Mouse (Mus musculus): ENCODE data around the gene G3bp2. TPM values are rescaled to one million over a fixed set of nuclear protein-coding genes. Genes with fewer than 3 reads are reported as not detected.

Gene G3bp2
- polyA plus RNA-seq, 1 experiment from 2014 or later, result 333 TPM

DNA sequence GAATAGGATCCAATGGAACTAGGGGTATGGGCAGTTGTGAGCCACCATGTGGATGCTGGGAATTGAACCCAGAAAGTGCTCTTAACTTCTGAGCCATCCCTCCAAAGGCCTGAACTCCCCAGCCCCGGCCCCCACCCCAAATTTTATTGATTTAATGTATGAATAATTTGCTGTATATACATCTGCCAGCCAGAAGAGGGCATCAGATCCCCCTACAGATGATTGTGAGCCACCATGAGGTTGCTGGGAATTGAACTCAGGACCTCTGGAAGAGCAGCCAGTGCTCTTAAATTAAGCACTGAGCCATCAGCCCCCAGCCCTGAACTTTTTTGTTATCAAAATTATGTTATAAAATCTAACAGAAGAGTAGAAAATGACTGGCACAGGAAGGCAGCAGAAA is 7.2 kb downstream of the G3bp2 start:
- H3K36me3 ChIP-seq (ENCODE audit: control insufficient read depth, insufficient read depth, low read length), result no peaks in the 10 kb centered on the region
- H3K27me3 ChIP-seq (replicated peaks; ENCODE audit: control insufficient read depth, insufficient read depth, low read length), result no peaks in the 10 kb centered on the region
- ATAC-seq, result no peak
- H3K4me1 ChIP-seq (ENCODE audit: control insufficient read depth, insufficient read depth, low read depth, low read length), result peaks cover 15% of the 10 kb centered on the region
- no peak overlapping the region for H3K4me2 ChIP-seq (ENCODE audit: low read length)
- H3K4me3 ChIP-seq (ENCODE audit: low read length), result no peak overlapping the region
- no peak overlapping the region for H3K27ac ChIP-seq (ENCODE audit: low read depth, low read length)
- 93% methylated on average over 1 of the region's 1 CpGs for WGBS
- no peak overlapping the region for H3K9ac ChIP-seq (ENCODE audit: low read depth, low read length)
- no peaks in the 10 kb centered on the region for H3K9me3 ChIP-seq (ENCODE audit: control insufficient read depth, low read length)

DNA sequence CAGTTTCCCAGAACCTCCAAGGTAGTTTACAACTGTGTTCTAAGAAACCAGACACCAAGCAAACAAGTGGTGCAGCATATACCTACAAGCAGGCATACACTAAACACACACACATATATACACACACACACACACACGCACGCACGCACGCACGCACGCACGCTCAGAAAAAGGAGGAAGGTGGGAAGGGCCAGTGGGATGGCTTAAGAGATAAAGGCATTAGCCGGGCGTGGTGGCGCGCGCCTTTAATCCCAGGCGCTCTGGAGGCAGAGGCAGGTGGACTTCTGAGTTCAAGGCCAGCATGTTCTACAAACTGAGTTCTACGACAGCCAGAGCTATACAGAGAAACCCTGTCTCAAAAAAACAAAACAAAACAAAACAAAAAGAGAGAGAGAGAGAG is 9.5 kb downstream of the G3bp2 start:
- no peak overlapping the region for H3K4me3 ChIP-seq (ENCODE audit: low read length)
- H3K4me2 ChIP-seq (ENCODE audit: low read length), result no peak overlapping the region
- H3K27me3 ChIP-seq (replicated peaks; ENCODE audit: control insufficient read depth, insufficient read depth, low read length), result no peaks in the 10 kb centered on the region
- 91% methylated on average over 14 of the region's 14 CpGs for WGBS
- H3K4me1 ChIP-seq (ENCODE audit: control insufficient read depth, insufficient read depth, low read depth, low read length), result no peaks in the 10 kb centered on the region
- peaks cover 3% of the 10 kb centered on the region; the same call in 1 of the 2 replicates for H3K36me3 ChIP-seq (ENCODE audit: control insufficient read depth, insufficient read depth, low read length)
- H3K9ac ChIP-seq (ENCODE audit: low read depth, low read length), result no peak overlapping the region
- no peak for ATAC-seq
- no peak overlapping the region for H3K27ac ChIP-seq (ENCODE audit: low read depth, low read length)
- no peaks in the 10 kb centered on the region for H3K9me3 ChIP-seq (ENCODE audit: control insufficient read depth, low read length)

DNA sequence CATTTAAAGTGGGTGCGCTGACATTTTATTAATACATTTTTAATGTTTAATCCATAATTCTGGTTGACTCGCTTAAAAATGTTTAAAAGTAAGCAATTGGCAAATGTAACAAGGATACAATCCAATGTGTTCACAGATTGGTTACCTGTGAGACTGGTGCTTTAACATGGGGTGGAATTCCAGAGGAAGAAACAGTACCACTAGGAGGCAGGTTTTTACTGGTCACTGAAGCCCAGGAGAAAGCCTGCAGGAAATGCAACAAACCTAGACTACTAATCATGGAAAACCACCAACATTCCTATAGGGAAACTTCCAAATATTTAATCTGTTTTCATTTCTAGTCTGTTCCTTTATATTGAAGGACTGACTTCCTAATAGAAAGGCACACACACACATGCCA is 20.3 kb downstream of the G3bp2 start:
- no peak overlapping the region for H3K4me3 ChIP-seq (ENCODE audit: low read length)
- no peaks in the 10 kb centered on the region for H3K4me1 ChIP-seq (ENCODE audit: control insufficient read depth, insufficient read depth, low read depth, low read length)
- H3K27ac ChIP-seq (ENCODE audit: low read depth, low read length), result no peak overlapping the region
- no peaks in the 10 kb centered on the region for H3K27me3 ChIP-seq (replicated peaks; ENCODE audit: control insufficient read depth, insufficient read depth, low read length)
- H3K9me3 ChIP-seq (ENCODE audit: control insufficient read depth, low read length), result no peaks in the 10 kb centered on the region
- no peak for ATAC-seq
- no peak overlapping the region for H3K4me2 ChIP-seq (ENCODE audit: low read length)
- no peak overlapping the region for H3K9ac ChIP-seq (ENCODE audit: low read depth, low read length)
- 97% methylated on average over 2 of the region's 2 CpGs for WGBS
- H3K36me3 ChIP-seq (ENCODE audit: control insufficient read depth, insufficient read depth, low read length), result peaks cover 38% of the 10 kb centered on the region

DNA sequence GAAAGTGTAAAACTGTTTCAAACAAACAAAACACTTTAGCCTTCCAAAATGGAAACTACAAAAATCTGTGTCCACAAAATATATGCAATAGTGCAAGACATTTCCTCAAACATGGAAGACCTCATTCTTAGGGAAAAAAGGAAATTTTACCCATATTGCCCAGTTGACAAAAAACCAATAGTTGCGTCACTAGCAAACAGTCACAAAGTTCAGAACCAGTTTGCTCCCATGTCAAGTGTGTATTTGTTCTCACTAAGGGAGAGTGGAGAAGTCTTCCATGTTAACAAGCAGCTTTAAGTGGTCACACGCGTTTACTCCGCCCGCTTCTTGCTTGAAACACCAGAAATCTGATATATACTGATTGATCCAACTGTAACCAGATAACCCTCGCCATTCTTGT is 30.7 kb downstream of the G3bp2 start:
- H3K9me3 ChIP-seq (ENCODE audit: control insufficient read depth, low read length), result no peaks in the 10 kb centered on the region
- no peak for ATAC-seq
- 97% methylated on average over 6 of the region's 6 CpGs for WGBS
- H3K4me1 ChIP-seq (ENCODE audit: control insufficient read depth, insufficient read depth, low read depth, low read length), result no peaks in the 10 kb centered on the region
- H3K9ac ChIP-seq (ENCODE audit: low read depth, low read length), result no peak overlapping the region
- no peak overlapping the region for H3K4me3 ChIP-seq (ENCODE audit: low read length)
- no peaks in the 10 kb centered on the region for H3K27me3 ChIP-seq (replicated peaks; ENCODE audit: control insufficient read depth, insufficient read depth, low read length)
- H3K4me2 ChIP-seq (ENCODE audit: low read length), result no peak overlapping the region
- H3K27ac ChIP-seq (ENCODE audit: low read depth, low read length), result no peak overlapping the region
- peaks cover 47% of the 10 kb centered on the region for H3K36me3 ChIP-seq (ENCODE audit: control insufficient read depth, insufficient read depth, low read length)

DNA sequence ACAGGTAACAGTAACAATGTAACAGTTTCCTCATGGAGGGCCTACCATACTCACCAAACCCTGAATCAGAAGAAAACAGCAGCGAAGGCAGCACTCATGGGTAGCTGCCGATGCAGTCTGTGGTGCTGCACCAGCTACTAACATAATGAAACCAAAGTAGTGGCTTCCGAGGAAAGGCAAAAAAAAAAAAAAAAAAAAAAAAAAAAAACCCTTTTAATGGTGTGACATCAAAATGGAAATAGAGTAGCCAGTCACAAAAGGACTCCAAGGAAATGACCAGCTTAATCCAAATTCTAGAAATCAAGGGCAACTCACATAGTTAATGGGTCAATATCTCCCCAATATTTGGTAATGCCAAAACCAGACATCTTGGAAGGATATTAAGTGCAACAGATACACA is 33.1 kb downstream of the G3bp2 start:
- peaks cover 25% of the 10 kb centered on the region for H3K36me3 ChIP-seq (ENCODE audit: control insufficient read depth, insufficient read depth, low read length)
- no peaks in the 10 kb centered on the region for H3K27me3 ChIP-seq (replicated peaks; ENCODE audit: control insufficient read depth, insufficient read depth, low read length)
- WGBS, result 84% methylated on average over 3 of the region's 3 CpGs
- ATAC-seq, result no peak
- H3K27ac ChIP-seq (ENCODE audit: low read depth, low read length), result no peak overlapping the region
- H3K9ac ChIP-seq (ENCODE audit: low read depth, low read length), result no peak overlapping the region
- no peaks in the 10 kb centered on the region for H3K9me3 ChIP-seq (ENCODE audit: control insufficient read depth, low read length)
- H3K4me2 ChIP-seq (ENCODE audit: low read length), result no peak overlapping the region
- H3K4me1 ChIP-seq (ENCODE audit: control insufficient read depth, insufficient read depth, low read depth, low read length), result no peaks in the 10 kb centered on the region
- no peak overlapping the region for H3K4me3 ChIP-seq (ENCODE audit: low read length)

DNA sequence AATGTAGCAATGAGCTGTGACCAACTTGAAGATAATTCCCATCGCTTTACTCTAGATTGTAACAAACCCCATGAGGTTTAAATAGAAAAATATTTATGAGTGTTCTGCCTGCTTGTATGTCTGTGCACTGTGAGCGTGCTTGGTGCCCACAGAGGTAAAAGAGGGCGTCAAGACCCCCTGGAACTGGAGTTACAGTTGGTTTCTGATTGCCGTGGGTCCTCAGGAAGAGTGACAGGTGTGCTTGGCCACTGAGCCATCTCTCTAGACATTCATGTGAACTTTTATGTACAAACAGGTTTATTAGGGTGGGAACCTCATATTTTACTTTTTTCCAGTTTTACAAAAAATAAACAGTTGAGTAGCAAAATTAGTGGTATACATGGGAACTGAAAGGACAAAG is 39.7 kb downstream of the G3bp2 start, which contains the start of gene Cdkl2:
Cdkl2 (minus strand) TSS at position 101 of the 400 bp plus-strand sequence.
- Histone ChIP-seq H3K4me2 (ENCODE audit: low read length) (peak within 1 kb of the TSS; percentile 96), H3K4me1 (ENCODE audit: control insufficient read depth, insufficient read depth, low read depth, low read length) (peaks cover 3% of the 10 kb centered on the region), H3K9ac (ENCODE audit: low read depth, low read length) (peak within 1 kb of the TSS; percentile 75), H3K9me3 (ENCODE audit: control insufficient read depth, low read length) (no peaks in the 10 kb centered on the region), H3K4me3 (ENCODE audit: low read length) (peak within 1 kb of the TSS; percentile 92), H3K27me3 (replicated peaks; ENCODE audit: control insufficient read depth, insufficient read depth, low read length) (no peaks in the 10 kb centered on the region; the same call in 1 of the 2 replicates), H3K36me3 (ENCODE audit: control insufficient read depth, insufficient read depth, low read length) (no peaks in the 10 kb centered on the region), H3K27ac (ENCODE audit: low read depth, low read length) (peak within 1 kb of the TSS; percentile 80)
- no peak for ATAC-seq
- 70% methylated on average over 4 of the region's 4 CpGs for WGBS

DNA sequence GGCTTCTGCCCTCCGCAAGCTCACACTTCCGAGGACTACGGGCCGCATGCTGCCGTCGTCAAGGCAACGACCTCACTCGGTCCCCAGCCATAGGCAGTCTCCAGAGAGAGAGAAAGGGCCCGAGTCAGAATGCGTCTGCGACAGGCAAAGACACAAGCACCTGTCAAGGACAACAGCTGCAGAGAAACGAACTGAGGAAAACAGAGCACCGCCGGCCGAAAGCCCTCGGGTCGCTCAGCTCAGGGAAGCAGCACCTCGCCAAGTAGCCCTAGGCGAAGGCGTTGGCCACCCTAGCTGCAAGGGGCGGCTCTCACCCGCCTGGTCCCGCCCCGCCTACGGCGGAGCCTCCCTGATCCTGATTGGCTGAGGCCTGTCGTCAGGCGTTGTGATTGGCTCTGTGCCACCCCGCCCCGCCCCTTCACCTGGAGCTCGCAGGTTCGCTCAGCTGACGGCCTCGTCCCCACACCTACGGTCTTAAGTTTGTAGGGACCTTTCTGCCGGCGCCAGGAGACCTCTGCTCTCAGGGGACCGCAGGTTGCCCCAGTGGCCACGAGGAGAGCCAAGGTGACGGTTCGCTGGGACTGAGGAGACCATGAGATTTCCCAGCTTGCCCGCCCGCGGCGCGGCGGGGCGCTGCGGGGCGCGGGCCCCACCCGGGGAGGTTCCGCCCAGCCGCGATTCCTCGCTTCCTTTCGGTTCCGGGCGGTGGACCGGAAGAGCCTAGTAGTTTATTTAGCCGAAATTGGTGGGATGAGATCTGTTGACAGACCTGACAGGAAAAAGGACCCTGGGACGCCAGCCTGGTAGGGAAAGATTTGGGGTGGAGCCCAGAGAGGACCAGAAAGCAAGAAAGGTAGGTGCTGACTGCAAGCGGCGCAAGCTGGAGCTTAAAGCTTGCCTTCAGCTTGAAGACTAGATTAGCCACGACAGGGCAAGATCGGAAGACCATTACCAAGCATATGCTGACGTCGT is 40.9 kb downstream of the G3bp2 start:
- H3K4me3 ChIP-seq (ENCODE audit: low read length), result peak overlapping the region; percentile 92
- under 1% methylated on average over 60 of the region's 68 CpGs for WGBS
- H3K9me3 ChIP-seq (ENCODE audit: control insufficient read depth, low read length), result no peaks in the 10 kb centered on the region
- H3K36me3 ChIP-seq (ENCODE audit: control insufficient read depth, insufficient read depth, low read length), result no peaks in the 10 kb centered on the region
- peak overlapping the region; percentile 80 for H3K27ac ChIP-seq (ENCODE audit: low read depth, low read length)
- H3K27me3 ChIP-seq (replicated peaks; ENCODE audit: control insufficient read depth, insufficient read depth, low read length), result no peaks in the 10 kb centered on the region; the same call in 1 of the 2 replicates
- peak overlapping the region; percentile 75 for H3K9ac ChIP-seq (ENCODE audit: low read depth, low read length)
- peaks cover 3% of the 10 kb centered on the region for H3K4me1 ChIP-seq (ENCODE audit: control insufficient read depth, insufficient read depth, low read depth, low read length)
- H3K4me2 ChIP-seq (ENCODE audit: low read length), result peak overlapping the region; percentile 96
- peak; percentile 98 for ATAC-seq

DNA sequence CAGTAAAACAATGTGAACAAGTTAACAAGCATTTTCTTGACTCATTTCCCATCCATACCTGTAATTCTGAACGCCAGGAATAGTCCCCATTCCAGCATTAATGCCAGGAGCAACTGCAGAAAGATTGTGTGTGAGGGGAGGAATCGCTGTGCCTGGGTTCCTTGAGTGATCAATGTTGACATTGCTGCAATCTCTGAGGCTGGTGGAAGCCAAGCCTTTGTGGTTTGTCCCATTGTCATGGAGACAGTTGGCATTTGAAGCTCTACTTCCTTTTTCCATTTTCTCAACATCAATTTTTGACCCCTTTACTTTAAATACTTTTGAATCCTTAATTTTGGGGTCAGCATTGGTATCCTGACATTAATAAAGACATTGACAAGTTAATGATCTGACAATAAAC is 63.6 kb downstream of the G3bp2 start:
- Histone ChIP-seq H3K4me1 (ENCODE audit: control insufficient read depth, insufficient read depth, low read depth, low read length) (no peaks in the 10 kb centered on the region), H3K27ac (ENCODE audit: low read depth, low read length) (no peak overlapping the region), H3K9ac (ENCODE audit: low read depth, low read length) (no peak overlapping the region), H3K36me3 (ENCODE audit: control insufficient read depth, insufficient read depth, low read length) (no peaks in the 10 kb centered on the region; the same call in 1 of the 2 replicates), H3K27me3 (replicated peaks; ENCODE audit: control insufficient read depth, insufficient read depth, low read length) (no peaks in the 10 kb centered on the region), H3K4me2 (ENCODE audit: low read length) (no peak overlapping the region), H3K9me3 (ENCODE audit: control insufficient read depth, low read length) (no peaks in the 10 kb centered on the region), H3K4me3 (ENCODE audit: low read length) (no peak overlapping the region)
- WGBS, result 69% methylated on average over 2 of the region's 2 CpGs
- no peak for ATAC-seq

DNA sequence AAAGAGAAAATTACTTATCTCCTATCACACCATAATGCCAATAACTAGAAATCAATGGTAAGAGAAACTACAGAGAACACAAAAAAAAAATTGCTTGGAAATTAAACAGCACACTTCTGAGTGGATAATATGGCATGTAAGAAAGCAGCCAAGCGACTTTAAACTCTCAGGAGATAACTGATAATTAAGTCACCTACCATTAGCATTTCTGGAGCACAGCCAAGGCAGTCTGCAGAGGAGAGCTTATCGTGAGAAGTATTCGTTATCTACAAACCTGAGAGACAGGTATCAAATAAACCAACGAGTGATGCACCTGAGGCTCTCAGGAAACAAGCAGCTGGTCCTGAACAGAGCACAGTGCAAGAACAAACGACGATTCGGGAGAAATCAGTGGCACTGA is 71.8 kb downstream of the G3bp2 start:
- no peaks in the 10 kb centered on the region for H3K4me1 ChIP-seq (ENCODE audit: control insufficient read depth, insufficient read depth, low read depth, low read length)
- no peak overlapping the region for H3K9ac ChIP-seq (ENCODE audit: low read depth, low read length)
- no peaks in the 10 kb centered on the region for H3K36me3 ChIP-seq (ENCODE audit: control insufficient read depth, insufficient read depth, low read length)
- no peak overlapping the region for H3K27ac ChIP-seq (ENCODE audit: low read depth, low read length)
- no peaks in the 10 kb centered on the region for H3K27me3 ChIP-seq (replicated peaks; ENCODE audit: control insufficient read depth, insufficient read depth, low read length)
- no peak overlapping the region for H3K4me2 ChIP-seq (ENCODE audit: low read length)
- no peaks in the 10 kb centered on the region for H3K9me3 ChIP-seq (ENCODE audit: control insufficient read depth, low read length)
- no peak overlapping the region for H3K4me3 ChIP-seq (ENCODE audit: low read length)
- no peak for ATAC-seq
- 65% methylated on average over 7 of the region's 7 CpGs for WGBS

All from hindbrain, embryonic 16.5 days (tissue).